Mouse (Mus musculus) liver, adult 2 months (tissue): ENCODE measurements around the gene N4bp2.

Experiments
- CTCF ChIP-seq: fragments of 200-500 bp; IDR thresholded peaks from 2 replicates; pipeline ENCODE4 v1.5.1; 2011; ENCODE audit warnings: low read depth, low read length, control low read depth
- POLR2A ChIP-seq: fragments of 200-500 bp; IDR thresholded peaks from 2 replicates; pipeline ENCODE4 v1.6.1; 2011; ENCODE audit warnings: low read length, control low read depth; ENCODE audit not compliant: insufficient read depth; ENCODE audit errors: extremely low read depth

DNA sequence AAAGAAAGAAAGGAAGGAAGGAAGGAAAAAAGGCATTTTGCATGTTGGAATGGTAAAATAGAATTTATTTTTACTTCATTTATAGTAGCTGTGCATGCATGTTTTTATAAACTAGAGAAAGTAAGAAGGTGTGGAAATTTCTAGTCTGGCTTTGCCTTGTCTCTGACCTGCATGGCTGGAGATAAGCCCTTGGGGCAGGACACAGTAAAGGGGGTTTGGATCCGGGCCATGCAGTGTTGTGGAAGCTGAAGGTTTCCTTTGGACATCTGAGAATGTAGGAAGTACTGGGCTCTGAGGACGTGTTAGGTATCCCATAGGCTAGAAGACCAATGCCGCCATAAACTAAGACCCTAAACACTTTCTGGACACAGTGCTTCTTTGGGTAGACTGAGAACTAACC lies 105.1 kb downstream of the N4bp2 start:
- TF ChIP-seq POLR2A, result no peak
- no peak for TF ChIP-seq CTCF
